Mouse (Mus musculus): ENCODE data around the gene Syt14. TPM values are rescaled to one million over a fixed set of nuclear protein-coding genes. Genes with fewer than 3 reads are reported as not detected.
A peak's percentile ranks its signal among the peaks of the same experiment; 100 is the strongest.

Gene Syt14
- total and polyA plus RNA-seq, 3 experiments: 1.8 to 2.4 TPM; not detected in 1

DNA sequence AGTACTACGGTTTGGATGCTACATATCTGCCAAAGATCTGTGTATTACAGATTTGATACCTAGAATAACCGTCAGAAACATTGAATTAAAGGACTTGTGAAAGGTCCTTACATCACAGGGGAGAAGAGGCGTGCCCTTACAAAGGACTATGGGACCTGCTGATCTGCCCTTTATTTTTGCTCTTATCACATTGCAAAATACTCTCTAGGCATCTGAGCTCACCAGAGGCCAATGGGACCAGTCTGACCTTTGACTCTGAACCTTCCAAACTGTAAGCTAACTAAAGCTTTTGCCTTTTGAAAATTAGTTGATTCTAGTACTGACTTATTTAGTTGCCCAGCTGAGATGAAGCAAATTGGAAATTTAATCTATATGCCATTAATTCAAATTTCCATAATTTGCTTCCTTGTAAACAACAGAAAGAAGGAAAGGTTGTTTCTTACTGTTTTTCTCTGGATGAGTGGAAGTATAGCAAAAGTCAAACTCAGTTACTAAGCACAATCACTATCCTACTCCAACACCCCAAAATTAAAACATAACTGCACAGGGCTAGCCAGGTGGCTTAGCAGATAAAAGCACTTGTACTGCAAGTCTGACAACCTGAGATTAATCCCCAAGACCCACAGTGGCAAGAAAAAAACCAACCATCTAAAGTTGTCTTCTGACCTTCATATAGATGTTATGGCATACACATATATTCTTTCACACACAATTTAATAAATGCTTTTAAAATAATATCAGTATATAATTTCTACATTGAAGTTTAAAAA is 24.4 kb downstream of the Syt14 start:
- Histone ChIP-seq H3K4me3 (ENCODE audit: control insufficient read depth in 1 of 2, insufficient read depth in 1 of 2, low read depth in 2 of 2, low read length in 2 of 2) (no peak overlapping the region), H3K36me3 (ENCODE audit: control insufficient read depth in 1 of 2, insufficient read depth in 2 of 2, low read length in 2 of 2) (peaks cover 0 to 10% of the 10 kb centered on the region in 2 experiments; a peak in 2 of 4 replicates), H3K27me3 (ENCODE audit: control insufficient read depth in 1 of 2, insufficient read depth in 2 of 2, low read length in 2 of 2) (no peaks in the 10 kb centered on the region), H3K4me1 (ENCODE audit: control insufficient read depth in 1 of 2, insufficient read depth in 2 of 2, low read length in 2 of 2) (peaks cover 6 to 7% of the 10 kb centered on the region in 2 experiments), H3K27ac (ENCODE audit: control insufficient read depth, low read depth, low read length) (no peak overlapping the region), H3K79me2 (ENCODE audit: control insufficient read depth, insufficient read depth, low read length, poor library complexity) (no peaks in the 10 kb centered on the region), H3K9ac (ENCODE audit: control insufficient read depth, low read depth, low read length, poor library complexity, severe bottlenecking) (no peak overlapping the region), H3K9me3 (replicated peaks; ENCODE audit: insufficient read depth, low read length) (no peaks in the 10 kb centered on the region)
- DNase-seq (ENCODE audit: low read depth, low spot score): peak; percentile 50
- no peak for TF ChIP-seq BHLHE40 (IDR thresholded peaks at IDR 0.05; ENCODE audit: borderline replicate concordance, low read depth, low read length)
- TF ChIP-seq ETS1 (IDR thresholded peaks at IDR 0.05; ENCODE audit: low read depth, low read length): peak; percentile 61
- TF ChIP-seq MAZ (IDR thresholded peaks at IDR 0.05; ENCODE audit: low read depth, low read length): no peak
- no peak for TF ChIP-seq MXI1 (IDR thresholded peaks at IDR 0.05; ENCODE audit: low read depth, low read length)
- TF ChIP-seq NELFE (IDR thresholded peaks at IDR 0.05; ENCODE audit: low read depth, low read length): no peak
- TF ChIP-seq NRF1 (IDR thresholded peaks at IDR 0.05; ENCODE audit: insufficient read depth, low read depth, low read length, poor library complexity, severe bottlenecking): no peak
- TF ChIP-seq SIN3A (IDR thresholded peaks at IDR 0.05; ENCODE audit: low read length): no peak
- TF ChIP-seq EP300 (IDR thresholded peaks at IDR 0.05; ENCODE audit: low read depth in 1 of 2, low read length in 2 of 2): peak; percentile 72 to 77
- no peak for TF ChIP-seq HCFC1 (IDR thresholded peaks at IDR 0.05; ENCODE audit: low read depth, low read length)
- no peak for TF ChIP-seq CTCF (IDR thresholded peaks at IDR 0.05 in 2 of 3, conservative IDR thresholded peaks at IDR 0.05 in 1 of 3; ENCODE audit: control insufficient read depth in 1 of 3, insufficient read depth in 1 of 3, low read depth in 2 of 3, low read length in 3 of 3, poor library complexity in 1 of 3, severe bottlenecking in 1 of 3)
- TF ChIP-seq POLR2AphosphoS2 (IDR thresholded peaks at IDR 0.05; ENCODE audit: low read length): no peak
- TF ChIP-seq RAD21 (IDR thresholded peaks at IDR 0.05; ENCODE audit: low read depth, low read length): no peak
- no peak for TF ChIP-seq CHD1 (IDR thresholded peaks at IDR 0.05; ENCODE audit: low read depth, low read length)
- no peak for TF ChIP-seq E2F4 (IDR thresholded peaks at IDR 0.05; ENCODE audit: borderline replicate concordance, low read depth, low read length)
- TF ChIP-seq TCF12 (IDR thresholded peaks at IDR 0.05; ENCODE audit: low read depth, low read length): peak; percentile 88
- TF ChIP-seq SMC3 (IDR thresholded peaks at IDR 0.05; ENCODE audit: low read depth, low read length): no peak
- no peak for TF ChIP-seq MYC (IDR thresholded peaks at IDR 0.05; ENCODE audit: low read depth, low read length)
- TF ChIP-seq TAL1 (IDR thresholded peaks at IDR 0.05; ENCODE audit: low read length): peak; percentile 81
- TF ChIP-seq ZC3H11A (IDR thresholded peaks at IDR 0.05; ENCODE audit: low read depth, low read length): no peak
- TF ChIP-seq GABPA (IDR thresholded peaks at IDR 0.05; ENCODE audit: low read depth, low read length): no peak
- TF ChIP-seq USF1 (IDR thresholded peaks at IDR 0.05; ENCODE audit: low read depth, low read length): no peak
- TF ChIP-seq RCOR1 (IDR thresholded peaks at IDR 0.05; ENCODE audit: low read depth, low read length): peak; percentile 61
- no peak for TF ChIP-seq POLR2A (IDR thresholded peaks at IDR 0.05; ENCODE audit: control insufficient read depth in 1 of 2, insufficient read depth in 1 of 2, low read depth in 1 of 2, low read length in 2 of 2, poor library complexity in 1 of 2)
- no peak for TF ChIP-seq USF2 (IDR thresholded peaks at IDR 0.05; ENCODE audit: borderline replicate concordance in 1 of 2, insufficient read depth in 1 of 2, low read depth in 1 of 2, low read length in 2 of 2)
- no peak for TF ChIP-seq POLR2AphosphoS5 (IDR thresholded peaks at IDR 0.05; ENCODE audit: borderline replicate concordance, low read depth, low read length)
- TF ChIP-seq MEF2A (IDR thresholded peaks at IDR 0.05; ENCODE audit: extremely low read depth, insufficient replicate concordance, low read depth, low read length, poor library complexity, severe bottlenecking): no peak
- peak; percentile 68 for TF ChIP-seq GATA1 (IDR thresholded peaks at IDR 0.05; ENCODE audit: low read depth, low read length)
- TF ChIP-seq ELF1 (IDR thresholded peaks at IDR 0.05; ENCODE audit: low read depth, low read length): no peak
- TF ChIP-seq ZNF384 (IDR thresholded peaks at IDR 0.05; ENCODE audit: low read depth, low read length): peak; percentile 55; the same call in 1 of the 2 replicates
- no peak for TF ChIP-seq KAT2A (conservative IDR thresholded peaks at IDR 0.05; ENCODE audit: low read depth, low read length)
- no peak for TF ChIP-seq ZKSCAN1 (IDR thresholded peaks at IDR 0.05; ENCODE audit: low read depth, low read length)
- no peak for TF ChIP-seq JUND (IDR thresholded peaks at IDR 0.05; ENCODE audit: low read depth, low read length)
- TF ChIP-seq UBTF (IDR thresholded peaks at IDR 0.05; ENCODE audit: borderline replicate concordance, insufficient read depth, low read depth, low read length): no peak
- TF ChIP-seq MAFK (IDR thresholded peaks at IDR 0.05; ENCODE audit: borderline replicate concordance, low read depth, low read length): no peak
- TF ChIP-seq ZMIZ1 (IDR thresholded peaks at IDR 0.05; ENCODE audit: low read depth, low read length): no peak
- TF ChIP-seq TBP (IDR thresholded peaks at IDR 0.05; ENCODE audit: low read depth, low read length): no peak
